In the genomic region with DNA sequence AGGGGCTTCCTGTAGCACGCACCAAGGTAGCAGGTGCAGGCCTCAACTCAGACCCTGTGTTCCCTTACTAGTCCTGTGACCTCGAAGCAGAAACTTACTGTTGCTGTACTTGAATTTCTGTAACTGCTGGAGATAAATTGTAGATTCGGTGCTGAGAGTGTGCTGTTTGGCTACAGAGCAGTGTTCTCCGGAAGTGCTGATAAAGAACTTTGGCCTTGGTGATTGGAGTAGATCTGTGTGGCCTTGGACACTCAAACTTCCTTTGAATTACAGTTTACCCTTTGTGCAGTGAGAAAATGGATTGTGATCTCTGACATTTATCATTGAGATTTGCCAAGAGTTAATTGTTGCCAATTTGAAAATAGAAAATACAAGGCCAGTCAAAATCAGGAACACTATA, we compare ENCODE assay signal across 22 mouse cellular contexts. TPM values are rescaled to one million over a fixed set of nuclear protein-coding genes. Genes with fewer than 3 reads are reported as not detected.
DNase-seq lines count a peak whose midpoint lies in the region; ATAC-seq and TF ChIP-seq lines count a peak whose summit lies in the region.
"Had no signal": no experiment of that assay in that cellular context is flagged by ENCODE, and none has a peak within 500 bp of the region (broad histone marks: within the 10 kb centered on the region; RNA-seq: fewer than 3 reads in every experiment).

No protein-coding gene starts in this region.

- intact Hi-C loops in heart, postnatal 10 days (cut with DNase I), result no loop called here

- no peaks in the 10 kb centered on the region for H3K27me3 ChIP-seq in heart, postnatal 0 days (ENCODE audit: control insufficient read depth, insufficient read depth, low read length)
- no peaks in the 10 kb centered on the region for H3K27me3 ChIP-seq in spleen, adult 2 months (ENCODE audit: control insufficient read depth, insufficient read depth, low read length)
- H3K27me3 ChIP-seq: embryonic facial prominence, embryonic 15.5 days; forebrain, embryonic 15.5 days; heart, embryonic 13.5 days; hindbrain, embryonic 13.5 days; liver, embryonic 12.5 days had no signal

- no peak for TF ChIP-seq POLR2A in spleen, adult 2 months (IDR thresholded peaks at IDR 0.05; ENCODE audit: low read depth, low read length)

- H3K27ac ChIP-seq in heart, postnatal 0 days (ENCODE audit: low read depth), result peak overlapping the region; percentile 51; the same call in 1 of the 2 replicates
- peak overlapping the region; percentile 43; the same call in 1 of the 2 replicates for H3K27ac ChIP-seq in spleen, adult 2 months (ENCODE audit: insufficient read depth, low read length)
- H3K27ac ChIP-seq: embryonic facial prominence, embryonic 15.5 days; forebrain, embryonic 15.5 days; heart, embryonic 13.5 days; hindbrain, embryonic 13.5 days; liver, embryonic 12.5 days had no signal

- 43% methylated on average over 4 of the region's 4 CpGs for WGBS in heart, postnatal 0 days
- 82% methylated on average over 4 of the region's 4 CpGs for WGBS in spleen, adult 2 months

- no peak overlapping the region for H3K9ac ChIP-seq in heart, postnatal 0 days (replicated peaks; ENCODE audit: low read depth, low read length)
- H3K9ac ChIP-seq: embryonic facial prominence, embryonic 15.5 days; forebrain, embryonic 15.5 days; heart, embryonic 13.5 days; hindbrain, embryonic 13.5 days; liver, embryonic 12.5 days had no signal

- H3K36me3 ChIP-seq in heart, postnatal 0 days (replicated peaks; ENCODE audit: control insufficient read depth, insufficient read depth, low read length), result peaks cover 69% of the 10 kb centered on the region
- H3K36me3 ChIP-seq in spleen, adult 2 months (ENCODE audit: control insufficient read depth, insufficient read depth, low read length), result peaks cover 12% of the 10 kb centered on the region

- TF ChIP-seq EP300 in heart, postnatal 0 days (IDR thresholded peaks at IDR 0.05; ENCODE audit: low read depth), result no peak

- no peak for ATAC-seq in heart, postnatal 0 days (ENCODE audit: insufficient read depth, low read depth)
- ATAC-seq in monocyte, adult 5-6 weeks (replicated peaks; ENCODE audit: insufficient number of reproducible peaks, low FRiP score, low TSS enrichment, poor library complexity, severe bottlenecking), result no peak
- ATAC-seq: activated CD4-positive, CD25-positive, alpha-beta regulatory T cell, adult 4 months; forebrain, embryonic 15.5 days; liver, embryonic 12.5 days had no signal

- no peak overlapping the region for H3K4me3 ChIP-seq in heart, postnatal 0 days (ENCODE audit: low read depth, low read length)
- H3K4me3 ChIP-seq in spleen, adult 2 months (ENCODE audit: extremely low read depth, insufficient read depth, insufficient read length), result no peak overlapping the region
- H3K4me3 ChIP-seq: embryonic facial prominence, embryonic 15.5 days; forebrain, embryonic 15.5 days; heart, embryonic 13.5 days; hindbrain, embryonic 13.5 days; liver, embryonic 12.5 days had no signal

- no peak for DNase-seq in heart, postnatal 0 days (ENCODE audit: low spot score)
- DNase-seq in heart, postnatal 10 days, result no peak
- DNase-seq in spleen, adult 2 months (ENCODE audit: low read depth in 1 of 2, low spot score in 2 of 2), result no peak
- DNase-seq in spleen, adult 18-20 months, result no peak
- DNase-seq in adrenal gland, postnatal 14 days, result peak; percentile 52
- no peak for DNase-seq in MN1 (ENCODE audit: low spot score)
- DNase-seq: cerebellum, adult 11 months; cerebellum, adult 9-11 months; gastrocnemius, postnatal 10 days; heart, postnatal 36 days; layer of hippocampus, postnatal 36 days; lung, adult 18-20 months; lung, postnatal 14 days; right cerebral cortex, postnatal 14 days had no signal

- no peak for TF ChIP-seq CTCF in heart, postnatal 0 days (IDR thresholded peaks at IDR 0.05; ENCODE audit: low read depth)
- TF ChIP-seq CTCF in spleen, adult 2 months (IDR thresholded peaks at IDR 0.05; ENCODE audit: extremely low read depth, insufficient read depth, insufficient read length, insufficient replicate concordance), result no peak

- H3K9me3 ChIP-seq in heart, postnatal 0 days (replicated peaks; ENCODE audit: control insufficient read depth, low read length), result no peaks in the 10 kb centered on the region
- H3K9me3 ChIP-seq: embryonic facial prominence, embryonic 15.5 days; forebrain, embryonic 15.5 days; heart, embryonic 13.5 days; hindbrain, embryonic 13.5 days; liver, embryonic 12.5 days had no signal

- H3K4me1 ChIP-seq in heart, postnatal 0 days (ENCODE audit: control insufficient read depth, insufficient read depth), result peaks cover 22% of the 10 kb centered on the region
- 0 out of 2 replicates have a peak, but pooled peaks cover 2% of the 10 kb centered on the region for H3K4me1 ChIP-seq in spleen, adult 2 months (ENCODE audit: control insufficient read depth, insufficient read depth, insufficient read length)
- H3K4me1 ChIP-seq: embryonic facial prominence, embryonic 15.5 days; forebrain, embryonic 15.5 days; hindbrain, embryonic 13.5 days had no signal

- no peak overlapping the region for H3K4me2 ChIP-seq in heart, postnatal 0 days (ENCODE audit: low read depth, low read length)
- H3K4me2 ChIP-seq: embryonic facial prominence, embryonic 15.5 days; forebrain, embryonic 15.5 days; heart, embryonic 13.5 days; hindbrain, embryonic 13.5 days; liver, embryonic 12.5 days; midbrain, embryonic 11.5 days had no signal

RNA-seq across cellular contexts. Expression of a gene that starts 16.5 kb away (rescaled TPM):
- 213 and 255 TPM in 2 replicates for total RNA-seq in heart, postnatal 0 days (2014; rRNA removed; ENCODE audit: low replicate concordance)
- 73.4 and 104 TPM in 2 replicates for polyA plus RNA-seq in heart, postnatal 0 days (2015; fragmentation: Nextera tagmentation; extraction: Ambion mirVana)
- 100 to 1,000 TPM; 173 to 202 TPM for total RNA-seq in heart, postnatal 10 days (2021)
- polyA plus RNA-seq in spleen, adult 2 months (2012; rRNA removed), result 27.1 and 30.2 TPM in 2 replicates
- total RNA-seq in adrenal gland, postnatal 14 days (2021), result 77.1 and 104 TPM in 2 replicates
- total RNA-seq in monocyte, adult 5-6 weeks (2017), result 4.8 to 7.0 TPM (median 6.2 TPM) in 3 replicates
